Mouse (Mus musculus): Measurements from ENCODE around the gene Entpd5.

Gene Entpd5

DNA sequence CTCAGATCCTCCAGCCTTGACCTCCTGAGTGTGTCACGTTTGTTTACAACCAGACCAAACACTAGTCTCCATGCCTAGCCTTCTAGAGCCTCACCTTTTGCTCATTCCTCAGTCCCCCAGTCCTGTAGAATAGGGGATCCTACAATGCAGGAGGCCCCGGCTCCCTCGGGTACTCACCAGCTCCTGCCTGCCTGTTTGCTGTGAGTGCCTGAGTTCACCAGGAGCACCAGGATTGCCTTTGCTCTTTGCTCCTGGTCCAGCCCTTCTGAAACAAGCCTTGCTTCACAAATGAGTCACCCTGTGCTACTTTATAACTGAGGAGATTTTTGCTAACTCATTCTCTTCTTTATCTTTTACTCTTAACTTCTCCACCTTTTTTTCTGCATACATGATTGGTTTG is 8.2 kb downstream of the Entpd5 start:
- in situ Hi-C loops (cut with MboI; ENCODE audit: unreplicated experiment in 2 of 2) = loop anchor here in 1 of 2 experiments (10.0 kb wide), 1 partner anchor 54 kb away; the partner anchor contains the start of genes Aldh6a1 and Lin52

DNA sequence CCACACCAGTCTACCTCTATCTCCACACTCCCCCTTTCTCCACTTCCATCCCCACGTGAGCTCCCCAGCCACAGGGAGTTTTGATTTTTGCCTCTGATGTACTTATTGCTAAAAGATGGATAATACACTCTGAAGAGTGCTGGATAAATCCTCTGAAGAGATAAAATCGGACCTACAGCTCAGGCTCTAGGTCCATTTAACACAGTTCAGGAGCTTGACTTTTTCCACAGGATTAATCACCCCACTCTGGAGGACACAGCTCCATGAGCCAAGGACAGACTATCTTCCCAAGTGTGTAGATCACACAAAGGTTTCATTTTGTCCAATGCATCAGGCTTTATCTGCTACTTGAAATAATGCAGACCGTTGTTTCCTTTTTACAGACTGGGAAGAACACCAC is 8.8 kb downstream of the Entpd5 start:
- in situ Hi-C loops (cut with MboI; ENCODE audit: unreplicated experiment in 2 of 2) = loop anchor here in 1 of 2 experiments (10.0 kb wide), 1 partner anchor 55 kb away; the partner anchor contains the start of genes Aldh6a1 and Lin52

DNA sequence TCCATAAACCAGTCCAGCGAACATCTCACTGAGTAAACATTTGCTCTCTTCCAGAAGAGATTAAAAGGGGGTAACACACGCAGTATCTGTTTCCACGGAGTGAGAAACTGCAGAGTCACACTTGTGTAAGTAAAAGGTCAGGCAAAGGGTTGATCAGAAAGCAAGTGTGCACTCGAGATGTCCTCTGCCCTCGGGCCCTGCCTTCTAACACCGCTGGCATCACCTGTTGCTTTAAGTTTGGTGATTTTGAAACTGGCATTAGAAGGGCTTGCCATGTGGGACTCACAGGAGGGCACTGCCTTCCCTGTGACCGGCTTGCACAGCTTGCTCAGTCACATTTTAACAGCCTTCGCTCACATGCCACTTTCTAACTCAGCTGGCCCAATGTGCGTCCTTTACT is 9.2 kb downstream of the Entpd5 start:
- in situ Hi-C loops (cut with MboI; ENCODE audit: unreplicated experiment in 2 of 2) = loop anchor here in 1 of 2 experiments (10.0 kb wide), 1 partner anchor 55 kb away; the partner anchor contains the start of genes Aldh6a1 and Lin52

DNA sequence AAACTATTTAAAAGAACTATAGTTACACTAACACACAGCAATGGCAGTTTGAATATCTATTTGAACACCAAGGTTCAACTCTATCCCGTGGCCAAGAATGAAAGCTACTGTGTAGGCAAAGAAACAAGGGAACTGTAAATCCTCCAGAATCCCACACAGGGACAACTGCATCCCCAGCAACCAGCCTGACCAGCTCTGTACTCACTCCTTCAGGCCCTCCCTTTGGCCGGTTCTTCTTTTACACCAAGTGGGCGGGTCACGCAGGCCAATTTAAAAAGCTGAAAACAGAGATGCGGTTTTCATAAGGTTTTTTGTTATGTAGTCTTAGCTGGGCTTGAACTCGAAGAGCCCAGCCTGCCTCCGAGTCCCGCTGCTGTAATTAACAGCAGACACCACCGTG is 9.7 kb downstream of the Entpd5 start:
- in situ Hi-C loops (cut with MboI; ENCODE audit: unreplicated experiment in 2 of 2) = no loop called here

DNA sequence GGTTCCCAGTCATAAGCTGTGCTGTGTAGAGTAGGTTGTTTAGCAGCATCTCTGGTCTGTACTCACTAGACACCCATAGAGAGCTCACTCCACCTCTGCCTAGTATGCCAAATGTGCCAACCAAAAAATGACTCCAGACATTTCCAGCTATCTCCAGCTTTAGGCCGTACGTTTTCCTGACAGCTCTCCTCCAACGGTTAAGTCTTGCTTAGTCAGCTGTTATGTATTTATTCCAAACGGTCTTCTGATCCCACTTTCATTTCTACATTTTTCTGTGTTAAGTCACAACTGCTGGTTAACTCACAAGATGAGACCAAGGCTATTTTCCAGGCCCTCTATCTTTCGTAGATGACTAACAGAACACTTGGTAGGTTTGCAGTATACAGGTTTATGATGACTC is 10.2 kb downstream of the Entpd5 start:
- in situ Hi-C loops (cut with MboI; ENCODE audit: unreplicated experiment in 2 of 2) = no loop called here

DNA sequence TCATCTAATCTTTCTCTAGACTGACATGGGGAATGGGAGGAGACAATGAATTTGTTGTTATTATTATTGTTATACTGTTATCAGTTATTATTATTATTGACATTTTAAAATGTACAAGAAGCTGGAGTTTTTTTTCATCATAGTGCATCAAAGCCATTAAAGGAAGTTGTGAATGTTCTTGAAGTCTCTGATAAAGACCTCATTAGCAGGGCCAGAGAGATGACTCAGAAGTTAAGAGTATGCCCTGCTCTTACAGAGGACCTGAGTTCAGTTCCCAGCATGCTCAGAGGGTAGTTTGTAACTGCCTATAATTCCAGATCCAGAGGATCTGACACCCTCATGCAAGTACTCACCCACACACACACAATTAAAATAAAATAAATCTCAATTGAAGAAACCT is 11.1 kb downstream of the Entpd5 start:
- in situ Hi-C loops (cut with MboI; ENCODE audit: unreplicated experiment in 2 of 2) = no loop called here

DNA sequence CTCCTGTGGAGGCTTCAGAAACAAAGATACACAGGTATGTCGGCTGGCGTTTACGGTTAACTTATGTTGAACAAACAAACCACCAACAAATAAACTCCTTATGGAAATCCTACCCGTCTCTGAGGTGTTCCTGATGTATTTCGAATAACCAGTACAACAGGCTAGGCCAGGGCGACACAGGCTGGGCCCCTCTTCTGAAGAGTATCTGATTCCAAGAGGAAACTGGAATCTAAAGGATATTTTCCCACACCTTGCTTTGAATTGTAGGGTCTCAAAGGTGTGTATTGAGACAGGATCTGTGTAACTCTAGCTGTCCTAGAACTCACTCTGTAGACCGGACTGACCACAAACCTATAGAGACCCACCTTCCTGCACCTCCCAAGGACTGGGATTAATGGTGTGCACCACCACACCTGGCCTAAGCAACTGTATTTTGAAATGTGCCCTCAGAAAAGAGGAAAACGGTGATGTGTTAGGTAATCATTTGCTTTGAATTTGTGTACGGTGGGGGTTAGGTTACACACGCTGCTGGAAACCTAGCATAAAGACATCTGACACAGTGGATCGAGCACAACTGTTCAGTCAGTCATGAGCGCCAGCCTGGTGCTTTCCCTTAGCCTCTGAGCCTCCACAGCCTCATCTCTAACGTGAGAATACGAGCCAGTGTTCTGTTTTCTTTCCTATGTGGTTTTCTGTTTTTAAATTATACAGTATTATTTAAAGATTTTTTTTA is 11.7 kb downstream of the Entpd5 start:
- in situ Hi-C loops (cut with MboI; ENCODE audit: unreplicated experiment in 2 of 2) = no loop called here

DNA sequence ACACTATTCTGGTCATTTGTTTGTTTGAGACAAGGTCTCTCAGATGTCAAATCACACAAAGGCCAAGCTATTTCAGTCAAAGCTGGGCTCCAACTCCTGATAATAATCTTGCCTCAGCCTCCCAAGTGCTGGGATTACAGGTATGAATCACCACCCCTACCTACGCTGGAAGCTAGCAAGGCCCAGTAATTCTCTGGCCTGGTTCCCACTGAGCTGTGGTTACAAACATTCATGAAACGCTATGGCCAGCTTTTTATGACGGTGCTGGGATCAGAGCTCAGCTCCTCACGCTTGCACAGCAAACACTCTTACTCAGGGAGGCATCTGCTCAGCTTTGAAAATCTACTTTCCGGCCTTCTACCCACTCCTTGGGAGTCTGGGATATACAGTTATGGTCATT is 15.0 kb downstream of the Entpd5 start:
- in situ Hi-C loops (cut with MboI; ENCODE audit: unreplicated experiment in 2 of 2) = no loop called here

DNA sequence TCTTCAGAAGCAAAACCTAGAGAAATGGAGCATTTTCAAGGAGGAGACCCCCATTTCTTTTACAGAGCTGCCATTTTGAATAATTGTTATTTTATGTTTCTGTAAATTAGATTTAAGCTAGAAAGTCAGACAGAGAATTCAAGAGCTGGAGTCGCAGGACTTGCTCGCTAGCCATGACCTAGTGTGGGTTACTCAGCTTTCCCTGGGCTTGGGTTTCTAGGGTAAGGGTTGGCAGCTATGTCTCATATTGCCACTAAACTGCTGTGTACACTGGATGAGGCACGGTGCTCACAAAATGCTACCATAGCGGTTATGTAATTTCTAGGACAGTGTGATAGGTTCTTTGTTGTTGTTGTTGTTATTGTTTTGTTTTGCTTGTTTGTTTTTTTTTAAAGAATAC is 16.1 kb downstream of the Entpd5 start:
- in situ Hi-C loops (cut with MboI; ENCODE audit: unreplicated experiment in 2 of 2) = no loop called here

DNA sequence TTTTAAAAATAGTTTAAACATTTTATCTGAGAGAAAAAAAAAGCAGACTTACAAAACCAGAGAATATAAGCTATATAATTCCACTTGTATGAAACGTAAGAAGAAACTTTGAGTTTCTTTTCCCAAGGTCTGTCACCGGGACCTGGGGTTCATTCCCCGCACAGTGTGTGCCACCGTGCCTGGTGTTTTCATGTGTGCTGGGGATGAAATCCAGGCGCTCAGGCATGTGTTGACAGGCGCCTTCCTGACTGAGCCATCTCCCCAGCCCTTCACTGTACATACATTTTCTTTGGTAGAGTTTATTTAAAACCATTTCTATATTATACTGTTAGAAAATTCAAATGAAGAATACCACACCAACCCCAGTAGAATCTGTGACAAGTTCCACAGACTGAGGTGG is 18.5 kb downstream of the Entpd5 start:
- in situ Hi-C loops (cut with MboI; ENCODE audit: unreplicated experiment in 2 of 2) = no loop called here

DNA sequence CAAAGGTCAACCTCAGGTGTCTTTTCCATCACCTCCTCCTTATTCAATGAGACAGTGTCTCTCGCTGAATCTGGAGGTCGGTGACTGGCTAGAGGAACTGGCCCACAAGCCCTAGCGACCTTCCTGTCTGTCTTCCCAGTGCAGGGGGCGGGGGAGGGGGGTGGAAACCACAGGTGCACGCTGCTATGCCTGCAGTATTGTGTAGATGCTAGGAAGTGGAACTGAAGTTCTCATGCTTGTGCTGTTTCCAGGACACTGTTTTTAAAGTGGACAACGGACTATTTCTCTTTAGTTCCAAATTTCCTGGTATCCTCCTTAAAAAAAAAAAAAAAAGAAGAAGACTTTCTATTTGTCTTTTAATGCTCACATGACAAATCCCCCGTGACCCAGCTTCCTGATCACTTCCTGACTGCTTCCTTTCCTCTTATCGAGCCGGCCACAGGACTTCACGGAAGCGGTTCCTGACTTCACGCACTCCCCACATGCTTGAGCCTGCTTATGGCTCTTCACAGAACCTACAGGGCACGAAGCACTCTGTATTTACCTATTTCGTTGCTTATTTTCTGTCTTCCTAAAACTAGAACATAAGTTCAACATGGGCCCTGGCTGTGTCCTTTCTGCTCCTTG is 19.9 kb downstream of the Entpd5 start:
- in situ Hi-C loops (cut with MboI; ENCODE audit: unreplicated experiment in 2 of 2) = no loop called here

DNA sequence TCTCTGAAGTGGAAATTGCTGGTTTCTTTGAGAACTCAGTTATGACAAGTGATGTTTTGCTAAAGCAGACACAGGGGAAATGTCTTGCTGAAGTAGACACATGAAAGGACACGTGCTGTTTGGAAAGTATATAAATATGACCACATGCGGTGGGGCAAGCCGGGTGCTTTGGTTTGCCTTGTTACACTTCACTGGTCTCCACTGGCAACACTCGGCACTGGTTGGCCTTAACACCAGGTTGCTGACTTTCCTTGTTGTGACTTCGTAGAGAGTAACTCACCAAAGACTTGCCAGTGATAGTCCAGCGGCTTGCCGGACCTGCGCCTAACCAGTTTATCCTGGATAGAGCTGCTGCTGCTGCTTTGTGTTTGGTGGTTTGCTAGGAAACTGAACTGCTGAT is 20.7 kb downstream of the Entpd5 start:
- in situ Hi-C loops (cut with MboI; ENCODE audit: unreplicated experiment in 2 of 2) = no loop called here

DNA sequence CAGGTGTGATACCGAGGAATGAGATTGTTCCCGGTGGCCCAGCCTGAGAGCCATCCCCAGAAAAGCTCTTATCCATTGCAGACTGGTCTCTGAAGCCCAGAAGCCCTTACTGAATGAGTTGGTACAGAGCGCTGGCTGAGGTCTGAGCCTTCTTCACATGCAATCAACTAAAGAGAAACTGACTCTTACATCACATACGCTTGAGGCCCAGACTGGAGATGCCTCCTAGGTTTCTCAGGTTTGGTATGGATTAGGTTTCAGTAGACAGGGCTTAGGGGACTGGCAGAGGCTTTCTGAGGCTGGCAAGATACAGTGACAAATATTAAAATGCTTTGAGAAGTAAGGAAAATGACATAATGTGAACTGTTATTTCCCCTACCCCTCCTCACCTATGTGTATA is 23.4 kb downstream of the Entpd5 start:
- in situ Hi-C loops (cut with MboI; ENCODE audit: unreplicated experiment in 2 of 2) = no loop called here

DNA sequence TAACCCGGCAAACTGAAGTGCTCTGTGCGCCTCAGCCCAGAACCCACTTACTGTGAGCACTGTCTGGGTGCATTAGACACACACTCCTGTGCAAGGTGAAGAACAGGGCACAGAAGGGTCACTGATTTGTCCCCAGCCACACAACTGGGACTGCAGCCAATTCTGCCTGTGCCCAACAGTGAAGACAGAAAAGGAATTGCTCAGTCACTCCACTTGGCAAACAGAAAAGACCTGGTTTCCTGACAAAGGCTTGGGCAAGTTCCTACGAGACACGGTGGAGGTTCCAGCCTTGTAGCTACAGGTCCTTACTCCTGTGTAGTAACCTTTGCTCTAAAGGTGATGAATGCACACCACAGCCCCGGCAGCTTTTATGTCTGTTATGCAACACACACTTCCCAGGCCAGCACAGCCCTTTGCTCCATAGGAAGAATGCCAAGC is 24.2 kb downstream of the Entpd5 start:
- in situ Hi-C loops (cut with MboI; ENCODE audit: unreplicated experiment in 2 of 2) = no loop called here

DNA sequence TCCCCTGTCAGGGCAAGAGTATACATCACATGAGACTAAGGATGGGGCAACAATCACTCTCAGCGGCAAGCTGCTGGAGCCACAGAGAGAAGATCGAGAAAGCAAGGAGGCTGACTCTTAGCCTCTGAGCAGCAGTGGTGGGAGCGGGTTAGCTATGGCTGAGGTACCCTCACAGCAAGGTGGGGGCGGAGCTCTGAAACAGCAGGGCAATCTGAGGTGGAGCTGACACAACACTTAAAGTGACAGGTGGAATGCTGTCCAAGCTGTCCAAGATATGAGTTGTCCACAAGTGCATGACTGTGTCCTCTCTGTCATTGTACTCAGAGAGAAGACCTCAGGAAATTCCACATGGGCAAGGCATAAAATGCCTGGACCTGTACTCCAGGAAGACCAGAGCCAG is 26.5 kb downstream of the Entpd5 start:
- in situ Hi-C loops (cut with MboI; ENCODE audit: unreplicated experiment in 2 of 2) = no loop called here

DNA sequence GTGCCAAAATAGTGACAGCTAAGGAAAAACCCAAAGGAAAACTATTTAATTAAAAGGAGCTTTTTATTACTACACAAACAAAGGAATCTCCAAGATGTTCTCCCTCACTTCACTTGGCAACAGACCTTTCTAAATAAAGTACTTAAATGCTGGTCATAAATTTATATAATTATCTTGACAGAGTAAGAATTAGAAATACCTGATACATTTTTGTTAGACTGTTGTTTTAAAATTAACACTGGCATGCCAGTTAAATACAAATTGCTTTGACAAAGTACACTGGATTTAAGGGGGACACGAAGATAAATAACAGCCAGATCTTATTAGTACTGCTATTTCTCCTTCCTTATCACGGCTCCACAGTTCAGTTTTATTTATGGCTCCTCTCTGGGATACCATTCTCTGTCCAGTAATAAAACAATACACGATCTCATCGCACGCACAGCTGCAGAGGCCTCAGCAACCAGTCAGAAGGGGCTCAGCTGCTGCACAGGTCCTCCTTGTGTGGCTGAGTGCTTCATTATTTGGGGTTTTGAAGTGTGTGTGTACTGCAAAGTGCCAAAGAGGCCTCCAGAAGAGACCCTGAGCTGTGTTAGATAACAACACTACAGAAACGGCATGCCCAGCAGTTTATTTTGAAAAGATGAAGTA is 34.9 kb downstream of the Entpd5 start:
- in situ Hi-C loops (cut with MboI; ENCODE audit: unreplicated experiment in 2 of 2) = no loop called here

DNA sequence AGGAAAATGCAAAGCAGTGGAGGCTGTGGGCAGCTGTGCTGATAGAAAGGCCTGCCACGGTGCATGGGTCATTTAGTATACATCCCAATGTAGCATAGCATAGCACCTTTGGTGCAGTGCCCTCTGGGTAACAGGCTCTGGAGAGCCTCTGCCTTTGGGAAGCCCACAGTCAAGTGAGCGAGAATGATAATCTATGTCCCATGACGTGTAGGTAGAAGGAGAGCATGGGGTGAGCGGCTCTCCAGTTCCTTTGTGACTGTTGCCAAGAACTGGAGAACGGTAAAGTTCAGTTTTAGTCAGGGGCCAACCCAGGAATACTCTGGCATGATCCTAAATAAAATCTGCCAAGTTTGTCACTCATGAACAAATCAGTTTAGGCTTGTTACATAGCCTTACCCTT is 37.2 kb downstream of the Entpd5 start:
- in situ Hi-C loops (cut with MboI; ENCODE audit: unreplicated experiment in 2 of 2) = no loop called here

DNA sequence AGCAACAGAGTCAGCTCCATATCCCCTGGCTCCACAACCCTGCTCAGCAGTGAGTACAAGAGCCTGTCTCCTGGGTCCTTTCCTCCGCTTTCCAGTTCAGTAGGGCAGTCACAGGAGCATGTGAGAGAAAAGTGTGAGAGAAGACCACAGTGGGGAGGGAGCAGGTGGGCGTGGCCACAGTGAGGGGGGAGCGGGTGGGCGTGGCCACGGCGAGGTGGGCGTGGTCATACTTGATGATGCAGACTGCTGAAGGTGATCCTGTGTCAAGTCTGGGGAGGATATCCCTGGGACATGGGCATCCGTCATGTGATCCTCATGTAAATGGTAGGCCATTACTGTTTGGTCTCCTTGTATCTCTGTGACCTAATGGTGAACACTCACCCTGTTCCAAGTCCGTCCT is 41.9 kb downstream of the Entpd5 start:
- in situ Hi-C loops (cut with MboI; ENCODE audit: unreplicated experiment in 2 of 2) = no loop called here

DNA sequence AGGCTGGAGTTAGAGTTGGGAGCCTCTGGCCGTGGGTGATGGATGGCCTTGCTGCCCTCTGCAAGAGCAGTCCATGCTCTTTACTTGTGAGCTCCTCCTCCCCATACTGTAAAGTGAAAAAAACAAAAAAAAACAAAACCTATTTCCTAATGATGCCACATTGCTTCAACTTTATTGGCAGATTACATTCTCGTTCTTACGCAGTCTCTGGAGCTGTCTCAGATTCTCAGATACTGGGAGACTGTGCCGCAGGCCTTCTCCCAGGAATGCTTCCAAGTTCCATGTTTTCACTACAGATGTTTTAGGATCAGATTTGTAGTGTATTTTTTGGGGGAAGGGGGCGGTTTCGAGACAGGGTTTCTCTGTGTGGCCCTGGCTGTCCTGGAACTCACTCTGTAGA is 43.7 kb downstream of the Entpd5 start:
- in situ Hi-C loops (cut with MboI; ENCODE audit: unreplicated experiment in 2 of 2) = no loop called here

DNA sequence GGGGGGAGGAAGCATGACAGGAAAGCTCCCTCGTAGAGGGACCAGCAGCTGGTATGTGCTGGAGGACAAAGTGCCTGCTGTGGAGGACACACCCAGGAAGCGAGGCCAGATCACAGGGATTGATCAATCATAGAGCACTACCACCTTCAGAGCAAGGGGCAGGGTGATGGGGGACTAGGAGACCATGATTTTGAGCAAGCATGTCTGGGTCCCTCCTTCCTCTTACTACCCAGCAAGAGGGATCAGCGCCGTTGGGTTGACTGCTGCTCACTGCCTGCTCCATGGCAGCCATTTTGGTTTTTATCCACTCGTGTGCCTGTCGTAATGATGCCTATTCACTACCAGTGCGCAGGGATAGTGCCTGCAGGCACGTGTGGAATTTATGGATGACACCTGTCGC is 44.5 kb downstream of the Entpd5 start:
- in situ Hi-C loops (cut with MboI; ENCODE audit: unreplicated experiment in 2 of 2) = no loop called here

DNA sequence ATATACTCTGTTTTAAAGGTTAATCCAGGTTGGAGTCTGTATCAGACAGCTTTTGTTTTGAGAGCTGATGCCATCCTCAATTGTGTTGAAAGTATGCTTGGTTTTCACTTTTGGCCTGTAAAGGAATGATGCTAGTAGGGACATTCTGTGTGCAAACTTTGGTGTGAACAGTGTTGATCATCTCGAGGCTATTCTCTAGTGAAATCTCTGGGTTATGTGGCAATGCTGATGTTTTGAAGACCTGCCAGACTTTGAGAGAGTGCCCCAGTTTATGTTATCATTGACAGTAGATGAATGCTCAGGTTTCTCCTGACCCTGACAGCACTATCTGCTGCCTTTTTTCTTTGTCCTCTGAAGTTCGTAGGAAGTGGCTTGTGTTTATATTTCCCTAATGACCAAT is 46.0 kb downstream of the Entpd5 start:
- in situ Hi-C loops (cut with MboI; ENCODE audit: unreplicated experiment in 2 of 2) = no loop called here
